Mouse (Mus musculus): ENCODE data around the gene Il17d. TPM values are rescaled to one million over a fixed set of nuclear protein-coding genes. Genes with fewer than 3 reads are reported as not detected.

The Il17d gene
- polyA plus RNA-seq, 1 experiment = not detected

DNA sequence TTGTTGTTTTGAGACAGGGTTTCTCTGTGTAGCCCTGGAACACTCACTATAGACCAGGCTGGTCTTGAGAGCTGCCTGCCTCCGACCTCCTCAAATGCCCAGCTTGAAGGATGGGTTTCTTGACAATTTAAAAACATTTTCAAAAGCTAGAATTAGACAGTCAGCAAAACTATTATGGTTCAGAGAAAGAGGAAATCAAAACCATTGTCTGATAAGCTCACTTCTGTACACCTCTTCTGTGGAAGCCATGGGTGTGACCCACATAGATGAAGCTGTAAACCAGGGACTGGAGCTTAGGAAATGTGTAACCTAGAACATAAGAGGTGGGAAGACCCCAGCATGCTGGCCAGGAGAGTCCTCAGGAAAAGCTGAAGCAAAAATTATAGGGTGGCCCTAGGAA is 32.3 kb downstream of the Il17d start:
- Histone ChIP-seq H3K4me1 (ENCODE audit: control insufficient read depth, insufficient read depth, low read length) (peaks cover 4% of the 10 kb centered on the region; the same call in 1 of the 2 replicates), H3K4me3 (ENCODE audit: insufficient read depth, low read depth, low read length) (no peak overlapping the region), H3K27ac (ENCODE audit: insufficient read depth, low read depth, low read length) (no peak overlapping the region)
- WGBS = 85% methylated on average over 1 of the region's 1 CpGs
- TF ChIP-seq POLR2A (IDR thresholded peaks at IDR 0.05; ENCODE audit: insufficient read depth, low read depth, low read length) = no peak
- TF ChIP-seq CTCF (IDR thresholded peaks at IDR 0.05; ENCODE audit: insufficient read depth, low read depth, low read length) = no peak

DNA sequence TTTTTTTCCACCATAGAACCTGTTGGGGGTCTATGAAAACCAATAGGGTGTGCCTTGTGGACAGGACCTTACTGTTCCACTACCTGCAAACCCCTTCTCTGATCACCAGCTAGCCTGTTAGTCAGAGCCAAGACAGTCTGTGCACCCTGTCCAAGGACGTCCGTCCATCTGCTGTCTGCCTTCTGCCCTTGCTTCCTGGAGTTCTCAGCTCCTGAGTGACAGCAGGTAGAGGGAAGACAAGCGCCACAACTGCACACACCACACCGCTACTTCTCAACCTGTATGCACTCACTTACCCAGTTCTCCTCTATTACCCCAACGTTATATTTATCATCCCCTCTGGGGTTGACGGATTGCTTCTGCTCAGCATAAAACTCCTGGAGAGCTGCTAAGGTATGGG is 41.0 kb downstream of the Il17d start:
- no peak overlapping the region for H3K27ac ChIP-seq (ENCODE audit: insufficient read depth, low read depth, low read length)
- H3K4me1 ChIP-seq (ENCODE audit: control insufficient read depth, insufficient read depth, low read length) = no peaks in the 10 kb centered on the region; the same call in 1 of the 2 replicates
- H3K4me3 ChIP-seq (ENCODE audit: insufficient read depth, low read depth, low read length) = no peak overlapping the region
- WGBS = 93% methylated on average over 6 of the region's 6 CpGs
- no peak for TF ChIP-seq CTCF (IDR thresholded peaks at IDR 0.05; ENCODE audit: insufficient read depth, low read depth, low read length)

DNA sequence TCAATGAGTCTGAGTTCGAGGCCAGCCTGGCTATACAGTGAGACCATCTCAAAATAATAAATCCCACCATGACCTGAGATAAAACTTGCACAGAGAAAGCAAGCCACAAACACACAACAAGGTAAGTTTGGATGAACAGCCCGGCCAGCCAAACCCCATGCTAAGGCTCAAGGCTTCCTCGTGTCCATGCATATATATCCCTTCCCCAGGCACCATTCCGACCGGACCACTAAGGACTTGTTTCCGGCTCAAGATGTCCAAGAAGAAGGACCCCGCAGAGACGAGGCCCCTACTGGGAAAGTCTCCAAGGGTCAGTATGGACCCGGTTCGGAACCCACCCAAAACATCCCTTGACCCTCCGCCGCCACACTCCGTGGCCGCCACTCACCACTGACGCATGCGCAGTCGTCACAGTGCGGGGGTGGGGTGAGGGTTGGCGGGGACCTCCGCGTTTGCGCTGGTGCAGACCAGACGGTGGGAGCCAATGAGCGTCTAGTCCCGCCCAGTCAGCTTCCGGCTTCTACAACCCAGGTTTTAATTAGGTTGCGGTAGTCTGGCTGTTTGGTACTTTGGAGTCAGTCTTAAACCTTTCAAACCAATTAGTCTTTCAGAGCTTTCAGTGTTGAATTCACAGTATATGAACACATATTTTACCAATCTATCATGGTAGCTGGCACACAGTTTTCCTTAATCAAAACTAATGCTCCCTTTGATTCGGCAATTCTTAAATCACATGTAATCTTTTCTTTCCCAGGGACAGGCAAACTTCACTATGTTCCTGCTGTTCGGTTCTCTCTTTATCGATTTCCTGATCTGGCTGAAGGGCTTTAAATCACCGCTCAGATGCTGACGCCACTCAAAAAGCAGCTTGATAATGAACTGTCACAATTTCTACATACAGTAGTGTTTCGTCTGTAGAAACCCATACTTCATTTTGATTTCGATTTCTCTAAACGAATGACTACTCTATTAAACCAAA is 46.9 kb downstream of the Il17d start, which contains the start of gene Eef1akmt1:
Gene Eef1akmt1 (minus strand): TSS at position 458 of the 979 bp plus-strand sequence.
- WGBS = 6% methylated on average over 35 of the region's 35 CpGs
- H3K27ac ChIP-seq (ENCODE audit: insufficient read depth, low read depth, low read length) = peak within 1 kb of the TSS; percentile 58
- H3K4me1 ChIP-seq (ENCODE audit: control insufficient read depth, insufficient read depth, low read length) = no peaks in the 10 kb centered on the region
- peak within 1 kb of the TSS; percentile 56 for H3K4me3 ChIP-seq (ENCODE audit: insufficient read depth, low read depth, low read length)
- TF ChIP-seq CTCF (IDR thresholded peaks at IDR 0.05; ENCODE audit: insufficient read depth, low read depth, low read length) (no peak), POLR2A (IDR thresholded peaks at IDR 0.05; ENCODE audit: insufficient read depth, low read depth, low read length) (peak; percentile 95)

DNA sequence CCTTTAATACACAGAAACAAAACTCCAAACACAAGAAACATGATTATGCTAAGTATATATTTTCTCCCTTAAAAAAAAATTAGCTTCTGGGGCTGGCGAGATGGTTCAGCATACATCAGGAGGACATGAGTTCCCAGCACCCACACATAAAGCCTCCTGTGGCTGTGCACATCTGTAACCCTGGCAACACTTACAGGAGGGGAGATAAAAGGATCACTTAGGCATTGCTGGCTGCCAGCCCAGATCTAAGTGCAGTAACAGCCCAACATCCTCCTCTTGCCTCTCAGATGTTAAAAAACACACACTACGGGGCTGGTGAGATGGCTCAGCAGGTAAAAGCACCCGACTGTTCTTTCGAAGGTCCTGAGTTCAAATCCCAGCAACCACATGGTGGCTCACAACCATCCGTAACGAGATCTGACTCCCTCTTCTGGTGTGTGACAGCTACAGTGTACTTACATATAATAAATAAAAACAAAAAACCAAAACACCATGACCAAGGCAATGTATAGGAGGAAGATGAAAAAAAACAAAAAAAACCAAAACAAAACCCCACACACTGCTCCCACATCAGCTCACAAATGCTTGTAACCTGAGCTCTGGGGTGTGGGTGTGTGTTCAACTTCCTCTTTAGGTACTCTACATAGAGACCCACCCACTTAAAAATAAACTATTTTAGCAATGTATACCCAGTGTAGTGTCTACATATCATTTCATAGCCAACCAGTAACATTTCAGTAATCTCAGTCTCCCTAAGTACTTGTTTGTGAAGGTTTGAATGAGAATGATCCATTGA is 50.4 kb downstream of the Il17d start:
- WGBS = 56% methylated on average over 6 of the region's 6 CpGs
- H3K4me3 ChIP-seq (ENCODE audit: insufficient read depth, low read depth, low read length) = no peak overlapping the region
- H3K27ac ChIP-seq (ENCODE audit: insufficient read depth, low read depth, low read length) = no peak overlapping the region
- no peak for TF ChIP-seq POLR2A (IDR thresholded peaks at IDR 0.05; ENCODE audit: insufficient read depth, low read depth, low read length)
- TF ChIP-seq CTCF (IDR thresholded peaks at IDR 0.05; ENCODE audit: insufficient read depth, low read depth, low read length) = no peak
- H3K4me1 ChIP-seq (ENCODE audit: control insufficient read depth, insufficient read depth, low read length) = no peaks in the 10 kb centered on the region

DNA sequence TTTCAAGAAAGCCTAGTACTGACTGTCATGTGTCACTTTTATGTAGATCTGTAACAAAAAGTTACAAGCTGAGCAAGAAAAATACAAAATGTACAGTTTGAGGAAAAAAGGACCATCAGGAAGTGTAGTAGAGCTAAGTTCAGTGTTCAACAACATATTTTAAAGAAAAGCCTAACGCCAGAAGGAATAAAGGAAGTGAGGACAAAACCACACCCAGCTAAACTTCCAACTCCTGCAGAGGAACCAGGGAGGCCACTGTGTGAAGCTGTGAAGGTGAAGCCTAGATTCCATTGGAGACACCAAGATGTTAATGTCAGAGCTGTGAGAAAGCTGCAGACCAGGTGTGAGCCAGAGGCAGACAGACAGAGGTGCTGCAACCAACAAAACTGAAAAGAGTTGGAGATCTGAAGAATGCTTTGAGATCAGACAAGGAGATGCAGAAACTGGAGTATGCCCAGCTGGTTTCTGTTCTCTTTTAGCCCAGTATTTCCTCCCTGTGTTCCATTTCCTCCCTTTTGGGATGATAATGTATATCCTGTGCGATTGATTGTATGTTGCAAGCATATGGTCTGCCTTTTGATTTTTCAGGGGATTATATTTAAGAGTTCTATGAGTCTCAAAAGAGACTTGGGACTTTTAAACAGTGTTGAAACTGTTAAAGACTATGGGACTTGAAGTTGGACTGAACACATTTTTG is 51.9 kb downstream of the Il17d start:
- Histone ChIP-seq H3K27ac (ENCODE audit: insufficient read depth, low read depth, low read length) (no peak overlapping the region), H3K4me1 (ENCODE audit: control insufficient read depth, insufficient read depth, low read length) (no peaks in the 10 kb centered on the region), H3K4me3 (ENCODE audit: insufficient read depth, low read depth, low read length) (no peak overlapping the region)
- 96% methylated on average over 2 of the region's 2 CpGs for WGBS
- TF ChIP-seq CTCF (IDR thresholded peaks at IDR 0.05; ENCODE audit: insufficient read depth, low read depth, low read length) (no peak), POLR2A (IDR thresholded peaks at IDR 0.05; ENCODE audit: insufficient read depth, low read depth, low read length) (no peak)

DNA sequence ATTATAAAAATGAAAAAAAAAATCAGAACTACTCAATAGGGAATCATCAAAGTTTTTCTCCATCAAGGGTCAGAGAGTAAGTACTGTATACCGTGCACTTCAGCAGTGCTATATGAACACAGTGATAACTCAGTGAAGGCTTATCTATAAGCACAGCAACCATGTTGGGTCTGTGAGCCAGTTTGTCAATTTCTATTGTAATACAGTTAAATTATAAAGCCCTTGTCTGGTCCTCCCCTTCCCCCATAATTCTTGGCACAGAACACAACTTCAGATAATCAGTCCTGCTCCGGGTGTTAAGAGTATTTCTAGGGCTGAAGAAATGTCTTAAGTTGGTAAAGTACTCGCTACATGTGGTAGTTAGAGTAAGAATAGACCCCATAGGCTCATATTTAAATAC is 67.3 kb downstream of the Il17d start:
- WGBS = 95% methylated on average over 3 of the region's 3 CpGs
- H3K27ac ChIP-seq (ENCODE audit: insufficient read depth, low read depth, low read length) = no peak overlapping the region
- no peak for TF ChIP-seq POLR2A (IDR thresholded peaks at IDR 0.05; ENCODE audit: insufficient read depth, low read depth, low read length)
- TF ChIP-seq CTCF (IDR thresholded peaks at IDR 0.05; ENCODE audit: insufficient read depth, low read depth, low read length) = no peak

More for the DNA sequence above, 67.3 kb downstream of the Il17d start:
- Histone ChIP-seq H3K4me3 (ENCODE audit: insufficient read depth, low read depth, low read length) (no peak overlapping the region), H3K4me1 (ENCODE audit: control insufficient read depth, insufficient read depth, low read length) (no peaks in the 10 kb centered on the region)

Other genes starting within 250 kb of the Il17d start
- not detected in 2 replicates for gene Cryl1, start 126.2 kb upstream of the Il17d start, polyA plus RNA-seq (2012; ENCODE audit: insufficient read depth, insufficient read length, low replicate concordance, missing spikeins)
- not detected in 2 replicates for gene Ift88, start 100.7 kb upstream of the Il17d start, polyA plus RNA-seq (2012; ENCODE audit: insufficient read depth, insufficient read length, low replicate concordance, missing spikeins)
- gene Eef1akmt1, start 46.8 kb downstream of the Il17d start, polyA plus RNA-seq (2012; ENCODE audit: insufficient read depth, insufficient read length, low replicate concordance, missing spikeins) = not detected in 2 replicates
- not detected in 2 replicates for gene Xpo4, start 140.7 kb downstream of the Il17d start, polyA plus RNA-seq (2012; ENCODE audit: insufficient read depth, insufficient read length, low replicate concordance, missing spikeins)
- gene Gm49361, start 221.3 kb downstream of the Il17d start, polyA plus RNA-seq (2012; ENCODE audit: insufficient read depth, insufficient read length, low replicate concordance, missing spikeins) = not detected in 2 replicates
- gene Lats2, start 233.6 kb downstream of the Il17d start, polyA plus RNA-seq (2012; ENCODE audit: insufficient read depth, insufficient read length, low replicate concordance, missing spikeins) = not detected in 2 replicates